Mouse (Mus musculus): Measurements from ENCODE around the gene Ffar1. TPM values are rescaled to one million over a fixed set of nuclear protein-coding genes. Genes with fewer than 3 reads are reported as not detected.

Ffar1 gene
- polyA plus RNA-seq (2015; fragmentation: Nextera tagmentation; extraction: Ambion mirVana) = not detected in 2 replicates

DNA sequence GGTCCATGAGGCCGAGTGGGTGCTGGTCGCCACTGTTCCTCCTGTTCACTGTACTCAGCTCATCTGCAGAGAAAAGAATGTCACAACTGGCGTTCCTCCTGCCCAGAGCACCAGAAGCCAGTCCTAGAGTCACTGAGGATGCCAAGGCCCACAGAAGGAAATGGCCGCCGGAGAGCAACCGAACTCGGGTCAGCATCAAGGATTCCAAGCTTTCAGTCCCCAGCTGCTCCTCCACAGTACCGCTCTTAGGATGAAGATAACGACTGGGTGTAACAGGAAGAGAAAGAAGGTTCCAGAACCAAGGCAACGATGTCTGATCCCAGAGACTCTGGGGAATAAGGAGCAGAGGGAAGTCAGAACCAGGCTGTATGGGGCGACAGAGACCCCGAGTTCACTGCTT is at the start of gene Ffar1:
Gene Ffar1, minus strand, starts transcription at position 101 of the 400 bp plus-strand sequence.
- Histone ChIP-seq H3K9me3 (ENCODE audit: control insufficient read depth, low read length) (no peaks in the 10 kb centered on the region), H3K27ac (ENCODE audit: low read length) (no peak within 1 kb of the TSS), H3K4me3 (ENCODE audit: low read length) (no peak within 1 kb of the TSS), H3K9ac (ENCODE audit: low read length) (no peak within 1 kb of the TSS), H3K36me3 (ENCODE audit: control insufficient read depth, insufficient read depth, low read length) (no peaks in the 10 kb centered on the region), H3K4me1 (replicated peaks; ENCODE audit: control insufficient read depth, insufficient read depth, low read length) (no peaks in the 10 kb centered on the region), H3K27me3 (ENCODE audit: control insufficient read depth, insufficient read depth, low read depth, low read length) (no peaks in the 10 kb centered on the region), H3K4me2 (ENCODE audit: low read depth, low read length) (no peak within 1 kb of the TSS)
- ATAC-seq (ENCODE audit: low read depth) = no peak
- 82% methylated on average over 12 of the region's 12 CpGs for WGBS

DNA sequence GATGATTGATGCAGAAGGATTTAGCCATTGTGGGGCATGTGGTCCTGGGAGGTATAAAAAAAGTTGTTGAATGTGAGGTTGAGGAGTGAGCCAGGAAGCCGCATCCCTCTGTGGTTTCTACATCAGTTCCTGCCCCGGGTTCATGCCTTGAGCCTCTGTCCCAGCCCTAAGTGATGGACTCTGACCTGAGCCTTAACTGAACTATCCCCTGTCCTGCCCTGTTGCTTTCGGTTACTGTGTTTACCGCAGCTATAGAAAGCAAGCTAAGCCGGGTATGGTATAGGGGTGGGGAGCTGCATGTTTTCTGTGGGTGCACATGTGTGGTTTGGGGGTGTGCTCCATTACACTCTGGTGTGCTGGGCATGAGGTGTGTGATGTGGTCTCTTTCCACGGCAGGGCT is 48.4 kb upstream of the Ffar1 start:
- H3K4me2 ChIP-seq (ENCODE audit: low read depth, low read length) = no peak overlapping the region
- peaks cover 7% of the 10 kb centered on the region; the same call in 1 of the 2 replicates for H3K4me1 ChIP-seq (replicated peaks; ENCODE audit: control insufficient read depth, insufficient read depth, low read length)
- WGBS = 75% methylated on average over 6 of the region's 6 CpGs
- no peak for ATAC-seq (ENCODE audit: low read depth)
- H3K9me3 ChIP-seq (ENCODE audit: control insufficient read depth, low read length) = no peaks in the 10 kb centered on the region
- no peak overlapping the region for H3K9ac ChIP-seq (ENCODE audit: low read length)
- no peak overlapping the region for H3K27ac ChIP-seq (ENCODE audit: low read length)
- H3K27me3 ChIP-seq (ENCODE audit: control insufficient read depth, insufficient read depth, low read depth, low read length) = peaks cover 3% of the 10 kb centered on the region; the same call in 1 of the 2 replicates
- no peaks in the 10 kb centered on the region for H3K36me3 ChIP-seq (ENCODE audit: control insufficient read depth, insufficient read depth, low read length)
- H3K4me3 ChIP-seq (ENCODE audit: low read length) = no peak overlapping the region

DNA sequence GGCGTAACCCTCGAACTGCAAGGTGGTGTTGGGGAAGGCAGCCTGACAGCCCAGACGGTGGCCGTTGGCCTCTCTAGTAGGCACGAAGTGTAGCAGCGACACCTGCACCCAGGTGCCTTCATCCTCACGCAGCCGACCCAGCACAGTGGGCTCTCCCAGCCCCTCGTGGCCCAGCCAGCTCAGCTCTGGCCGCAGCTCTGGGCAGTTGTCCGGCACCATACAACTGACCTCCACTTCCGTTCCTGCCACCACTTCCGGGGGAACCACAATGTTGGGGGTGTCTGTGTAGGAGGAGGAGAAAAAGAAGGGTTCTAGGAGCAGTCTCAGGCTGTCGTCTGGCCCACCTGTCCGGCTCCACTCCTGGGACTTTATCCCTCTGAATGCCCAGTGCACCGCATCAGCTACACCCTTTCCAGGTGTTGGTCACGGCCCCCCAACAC is 47.6 kb upstream of the Ffar1 start:
- peak overlapping the region; percentile 56 for H3K4me2 ChIP-seq (ENCODE audit: low read depth, low read length)
- H3K36me3 ChIP-seq (ENCODE audit: control insufficient read depth, insufficient read depth, low read length) = no peaks in the 10 kb centered on the region
- no peaks in the 10 kb centered on the region for H3K9me3 ChIP-seq (ENCODE audit: control insufficient read depth, low read length)
- peak overlapping the region; percentile 19; the same call in 1 of the 2 replicates for H3K9ac ChIP-seq (ENCODE audit: low read length)
- H3K4me3 ChIP-seq (ENCODE audit: low read length) = peak overlapping the region; percentile 32
- WGBS = 17% methylated on average over 17 of the region's 17 CpGs
- H3K27me3 ChIP-seq (ENCODE audit: control insufficient read depth, insufficient read depth, low read depth, low read length) = peaks cover 3% of the 10 kb centered on the region; the same call in 1 of the 2 replicates
- H3K27ac ChIP-seq (ENCODE audit: low read length) = no peak overlapping the region
- peaks cover 7% of the 10 kb centered on the region; the same call in 1 of the 2 replicates for H3K4me1 ChIP-seq (replicated peaks; ENCODE audit: control insufficient read depth, insufficient read depth, low read length)
- no peak; the same call in 1 of the 2 replicates for ATAC-seq (ENCODE audit: low read depth)

DNA sequence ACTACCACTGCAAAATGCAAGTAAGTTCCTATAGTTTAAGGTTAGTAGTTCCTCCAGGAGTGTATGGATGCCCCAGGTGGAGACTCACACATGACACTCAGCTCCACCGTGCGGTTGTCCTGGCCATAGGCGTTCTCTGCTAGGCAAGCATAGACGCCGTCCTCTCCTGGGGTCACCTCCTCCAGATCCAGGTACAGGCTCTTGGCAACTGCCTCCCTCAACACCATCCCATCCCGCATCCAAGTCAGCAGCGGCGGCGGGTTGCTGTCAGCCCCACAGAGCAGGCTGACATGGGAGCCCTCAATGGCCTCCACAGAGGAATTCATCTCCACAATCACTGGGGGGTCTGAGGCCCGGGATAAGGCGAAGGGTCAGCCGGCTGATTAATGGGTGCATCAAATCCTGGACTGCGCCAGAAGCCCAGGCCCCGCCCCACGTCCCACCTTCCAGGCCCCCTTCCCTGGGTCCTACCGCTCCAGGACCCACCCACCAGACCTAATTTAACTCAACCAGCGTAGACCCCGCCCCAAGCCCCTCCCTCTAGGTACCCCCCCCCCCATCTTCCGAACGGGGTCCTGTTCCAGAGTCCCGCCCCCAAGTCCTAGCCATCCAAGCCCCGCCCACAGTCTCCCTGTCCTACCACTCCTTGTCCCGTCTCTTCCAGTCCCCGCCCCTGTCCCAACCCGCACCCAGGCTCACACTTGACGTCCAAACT is 47.1 kb upstream of the Ffar1 start:
- 0% methylated on average over 25 of the region's 26 CpGs for WGBS
- Histone ChIP-seq H3K27ac (ENCODE audit: low read length) (no peak overlapping the region), H3K9me3 (ENCODE audit: control insufficient read depth, low read length) (no peaks in the 10 kb centered on the region), H3K4me1 (replicated peaks; ENCODE audit: control insufficient read depth, insufficient read depth, low read length) (peaks cover 7% of the 10 kb centered on the region; the same call in 1 of the 2 replicates), H3K9ac (ENCODE audit: low read length) (no peak overlapping the region; the same call in 1 of the 2 replicates), H3K36me3 (ENCODE audit: control insufficient read depth, insufficient read depth, low read length) (no peaks in the 10 kb centered on the region), H3K27me3 (ENCODE audit: control insufficient read depth, insufficient read depth, low read depth, low read length) (peaks cover 3% of the 10 kb centered on the region; the same call in 1 of the 2 replicates), H3K4me3 (ENCODE audit: low read length) (peak overlapping the region; percentile 32), H3K4me2 (ENCODE audit: low read depth, low read length) (peak overlapping the region; percentile 56)
- ATAC-seq (ENCODE audit: low read depth) = peak; percentile 73; the same call in 1 of the 2 replicates

DNA sequence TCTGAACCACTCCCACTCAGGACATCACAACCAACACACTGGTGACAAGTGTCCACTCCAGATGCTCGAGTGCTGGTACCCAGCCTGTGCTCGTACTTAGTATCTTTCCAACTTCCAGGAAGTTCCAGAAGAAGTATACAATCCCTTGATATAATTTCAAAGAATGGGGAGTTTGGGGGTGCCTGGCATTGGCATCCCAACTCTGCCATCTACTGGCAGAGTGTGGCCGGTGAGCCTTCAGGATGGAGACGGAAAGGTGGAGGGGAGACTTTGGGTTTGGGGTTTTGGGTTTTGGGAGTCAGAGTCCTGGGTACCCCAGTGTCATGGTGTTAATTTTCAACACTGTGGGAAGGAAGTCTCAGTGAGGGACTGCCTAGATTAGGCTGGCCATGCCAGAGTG is 42.7 kb upstream of the Ffar1 start:
- no peak overlapping the region for H3K4me2 ChIP-seq (ENCODE audit: low read depth, low read length)
- H3K4me1 ChIP-seq (replicated peaks; ENCODE audit: control insufficient read depth, insufficient read depth, low read length) = peaks cover 6% of the 10 kb centered on the region; the same call in 1 of the 2 replicates
- H3K36me3 ChIP-seq (ENCODE audit: control insufficient read depth, insufficient read depth, low read length) = no peaks in the 10 kb centered on the region
- 32% methylated on average over 4 of the region's 4 CpGs for WGBS
- no peak for ATAC-seq (ENCODE audit: low read depth)
- H3K9me3 ChIP-seq (ENCODE audit: control insufficient read depth, low read length) = no peaks in the 10 kb centered on the region
- H3K9ac ChIP-seq (ENCODE audit: low read length) = no peak overlapping the region
- H3K4me3 ChIP-seq (ENCODE audit: low read length) = no peak overlapping the region
- H3K27ac ChIP-seq (ENCODE audit: low read length) = no peak overlapping the region
- peaks cover 3% of the 10 kb centered on the region; the same call in 1 of the 2 replicates for H3K27me3 ChIP-seq (ENCODE audit: control insufficient read depth, insufficient read depth, low read depth, low read length)

DNA sequence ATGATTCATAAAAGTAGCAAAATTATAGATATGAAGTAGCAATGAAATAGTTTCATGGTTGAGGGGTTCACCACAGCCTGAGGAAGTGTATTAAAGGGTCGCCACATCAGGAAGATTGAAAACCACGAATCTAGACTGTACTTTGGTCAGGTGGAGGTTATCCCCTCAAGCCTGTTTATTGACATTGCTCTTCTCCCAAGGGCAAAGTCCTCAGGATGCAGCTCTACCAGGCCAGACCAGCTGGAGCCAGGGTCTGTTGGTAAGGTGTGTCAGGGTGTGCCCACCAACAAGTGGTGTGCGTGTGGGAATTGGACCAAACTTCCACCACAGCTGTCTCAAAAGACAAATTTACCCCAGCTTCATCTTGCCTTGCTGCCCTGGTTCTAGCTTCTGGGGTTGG is 33.9 kb upstream of the Ffar1 start:
- peaks cover 7% of the 10 kb centered on the region; the same call in 1 of the 2 replicates for H3K4me1 ChIP-seq (replicated peaks; ENCODE audit: control insufficient read depth, insufficient read depth, low read length)
- H3K9me3 ChIP-seq (ENCODE audit: control insufficient read depth, low read length) = no peaks in the 10 kb centered on the region
- no peak overlapping the region for H3K4me3 ChIP-seq (ENCODE audit: low read length)
- H3K27me3 ChIP-seq (ENCODE audit: control insufficient read depth, insufficient read depth, low read depth, low read length) = no peaks in the 10 kb centered on the region
- no peak overlapping the region for H3K4me2 ChIP-seq (ENCODE audit: low read depth, low read length)
- no peaks in the 10 kb centered on the region for H3K36me3 ChIP-seq (ENCODE audit: control insufficient read depth, insufficient read depth, low read length)
- no peak overlapping the region for H3K27ac ChIP-seq (ENCODE audit: low read length)
- no peak overlapping the region for H3K9ac ChIP-seq (ENCODE audit: low read length)
- ATAC-seq (ENCODE audit: low read depth) = no peak
- WGBS = 72% methylated on average over 3 of the region's 3 CpGs

DNA sequence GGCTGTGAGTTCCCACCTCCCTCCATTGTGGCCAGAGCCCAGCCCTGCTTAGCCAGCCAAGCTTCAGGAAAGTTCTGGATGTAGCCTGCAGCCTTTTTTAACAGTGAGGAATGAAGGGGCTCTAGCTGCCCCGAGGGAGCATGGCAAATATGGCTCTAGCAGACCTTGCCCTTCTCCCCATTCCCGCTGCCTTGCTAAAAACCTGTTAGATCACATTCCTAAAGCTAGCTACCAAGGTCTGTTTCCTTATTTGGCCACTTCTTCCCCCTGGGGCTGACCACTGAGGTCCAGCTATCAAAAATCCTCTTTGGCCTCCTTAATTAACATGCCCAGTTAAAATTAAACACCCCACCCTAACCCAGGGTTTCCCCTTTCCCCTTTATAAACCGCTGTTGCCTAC is 31.2 kb upstream of the Ffar1 start:
- ATAC-seq (ENCODE audit: low read depth) = peak; percentile 71; the same call in 1 of the 2 replicates
- Histone ChIP-seq H3K4me1 (replicated peaks; ENCODE audit: control insufficient read depth, insufficient read depth, low read length) (peaks cover 4% of the 10 kb centered on the region; the same call in 1 of the 2 replicates), H3K36me3 (ENCODE audit: control insufficient read depth, insufficient read depth, low read length) (no peaks in the 10 kb centered on the region), H3K27me3 (ENCODE audit: control insufficient read depth, insufficient read depth, low read depth, low read length) (no peaks in the 10 kb centered on the region), H3K4me2 (ENCODE audit: low read depth, low read length) (no peak overlapping the region), H3K4me3 (ENCODE audit: low read length) (no peak overlapping the region), H3K27ac (ENCODE audit: low read length) (peak overlapping the region; percentile 61), H3K9ac (ENCODE audit: low read length) (0 out of 2 replicates have a peak overlapping the region, but pooled peaks have one; percentile 5), H3K9me3 (ENCODE audit: control insufficient read depth, low read length) (no peaks in the 10 kb centered on the region)
- WGBS = 41% methylated on average over 3 of the region's 3 CpGs

DNA sequence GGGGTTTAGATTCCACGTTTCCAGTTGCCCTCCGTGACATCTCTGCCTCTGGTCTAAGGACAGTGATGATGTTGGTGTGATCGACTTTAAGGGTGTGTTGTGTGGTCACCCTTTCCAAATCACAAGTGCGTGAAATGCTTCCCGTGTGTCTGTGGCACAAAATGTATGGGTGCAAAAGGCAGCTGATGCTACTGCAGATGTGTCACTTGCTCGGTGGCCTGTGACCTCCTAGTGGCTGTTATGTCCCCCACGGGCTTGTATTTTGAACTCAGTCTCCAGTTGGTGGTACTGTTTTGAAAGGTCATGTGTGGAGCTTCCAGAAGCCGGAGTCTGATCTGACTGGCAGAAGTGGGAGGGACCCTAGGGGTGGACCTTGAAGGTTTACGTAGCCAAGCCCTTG is 30.4 kb upstream of the Ffar1 start:
- Histone ChIP-seq H3K9ac (ENCODE audit: low read length) (no peak overlapping the region), H3K27ac (ENCODE audit: low read length) (no peak overlapping the region), H3K36me3 (ENCODE audit: control insufficient read depth, insufficient read depth, low read length) (no peaks in the 10 kb centered on the region), H3K27me3 (ENCODE audit: control insufficient read depth, insufficient read depth, low read depth, low read length) (no peaks in the 10 kb centered on the region), H3K9me3 (ENCODE audit: control insufficient read depth, low read length) (no peaks in the 10 kb centered on the region), H3K4me3 (ENCODE audit: low read length) (no peak overlapping the region), H3K4me1 (replicated peaks; ENCODE audit: control insufficient read depth, insufficient read depth, low read length) (peaks cover 4% of the 10 kb centered on the region; the same call in 1 of the 2 replicates), H3K4me2 (ENCODE audit: low read depth, low read length) (no peak overlapping the region)
- 76% methylated on average over 9 of the region's 9 CpGs for WGBS
- ATAC-seq (ENCODE audit: low read depth) = no peak

DNA sequence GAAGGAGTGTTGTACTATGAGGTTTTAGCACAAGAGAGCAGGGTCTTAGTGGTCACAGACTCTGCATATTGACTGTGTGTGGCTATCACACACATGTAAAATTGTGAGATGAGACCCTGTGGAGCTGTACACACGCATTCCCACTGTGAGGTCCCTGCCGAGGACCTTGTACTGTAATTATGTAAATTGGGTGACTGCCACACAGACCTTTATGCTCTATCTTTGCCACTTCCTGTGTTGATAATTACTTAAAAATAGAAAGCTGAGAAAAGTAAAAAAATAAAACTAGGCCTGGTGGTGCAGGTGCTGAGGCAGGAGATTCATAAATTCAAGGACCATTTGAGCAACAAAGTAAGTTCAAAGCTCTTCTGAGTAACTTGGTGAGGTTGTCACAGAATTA is 29.3 kb upstream of the Ffar1 start:
- H3K36me3 ChIP-seq (ENCODE audit: control insufficient read depth, insufficient read depth, low read length) = no peaks in the 10 kb centered on the region
- H3K4me3 ChIP-seq (ENCODE audit: low read length) = no peak overlapping the region
- WGBS = 47% methylated on average over 2 of the region's 2 CpGs
- no peaks in the 10 kb centered on the region for H3K27me3 ChIP-seq (ENCODE audit: control insufficient read depth, insufficient read depth, low read depth, low read length)
- H3K27ac ChIP-seq (ENCODE audit: low read length) = no peak overlapping the region
- no peak overlapping the region for H3K4me2 ChIP-seq (ENCODE audit: low read depth, low read length)
- H3K9ac ChIP-seq (ENCODE audit: low read length) = no peak overlapping the region
- H3K4me1 ChIP-seq (replicated peaks; ENCODE audit: control insufficient read depth, insufficient read depth, low read length) = peaks cover 4% of the 10 kb centered on the region; the same call in 1 of the 2 replicates
- no peaks in the 10 kb centered on the region for H3K9me3 ChIP-seq (ENCODE audit: control insufficient read depth, low read length)
- ATAC-seq (ENCODE audit: low read depth) = no peak
